Mouse (Mus musculus): ENCODE measurements around the gene Arhgap23.

Arhgap23 gene

DNA sequence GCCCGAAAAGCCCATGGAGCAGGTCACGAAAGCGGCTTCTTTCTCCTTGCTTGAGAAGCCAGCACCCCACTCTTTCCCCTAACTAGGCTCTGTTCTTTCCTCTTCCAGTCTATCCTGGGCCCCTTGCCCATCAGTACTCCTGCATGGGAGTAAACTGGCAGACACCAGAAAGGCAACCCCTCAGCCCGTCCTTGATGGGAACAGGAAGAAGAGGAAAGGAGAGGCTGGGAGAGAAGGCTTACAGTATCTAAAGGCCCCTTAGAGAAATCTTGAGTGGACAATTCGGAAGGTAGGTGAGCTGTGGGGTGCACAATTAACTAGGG lies 119.9 kb downstream of the Arhgap23 start:
- no peak for DNase-seq

DNA sequence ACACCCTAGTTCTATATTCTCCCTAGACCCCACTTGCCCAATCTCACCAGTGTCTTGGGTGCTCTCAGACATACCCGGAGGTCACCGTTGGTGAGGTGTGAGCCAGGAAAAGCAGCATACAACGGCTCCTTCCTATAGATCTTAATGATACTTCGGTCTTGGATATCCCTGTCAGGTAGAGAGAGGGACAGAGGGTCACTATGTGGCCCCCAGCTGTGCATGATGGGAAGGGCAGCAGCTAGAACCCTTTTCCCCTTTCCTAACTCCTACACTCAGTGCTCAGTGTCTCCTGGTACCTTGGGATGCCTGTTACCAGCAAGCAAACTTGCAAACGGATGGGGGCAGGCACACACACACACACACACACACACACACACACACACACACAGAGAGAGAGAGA lies 120.3 kb downstream of the Arhgap23 start:
- no peak for DNase-seq

DNA sequence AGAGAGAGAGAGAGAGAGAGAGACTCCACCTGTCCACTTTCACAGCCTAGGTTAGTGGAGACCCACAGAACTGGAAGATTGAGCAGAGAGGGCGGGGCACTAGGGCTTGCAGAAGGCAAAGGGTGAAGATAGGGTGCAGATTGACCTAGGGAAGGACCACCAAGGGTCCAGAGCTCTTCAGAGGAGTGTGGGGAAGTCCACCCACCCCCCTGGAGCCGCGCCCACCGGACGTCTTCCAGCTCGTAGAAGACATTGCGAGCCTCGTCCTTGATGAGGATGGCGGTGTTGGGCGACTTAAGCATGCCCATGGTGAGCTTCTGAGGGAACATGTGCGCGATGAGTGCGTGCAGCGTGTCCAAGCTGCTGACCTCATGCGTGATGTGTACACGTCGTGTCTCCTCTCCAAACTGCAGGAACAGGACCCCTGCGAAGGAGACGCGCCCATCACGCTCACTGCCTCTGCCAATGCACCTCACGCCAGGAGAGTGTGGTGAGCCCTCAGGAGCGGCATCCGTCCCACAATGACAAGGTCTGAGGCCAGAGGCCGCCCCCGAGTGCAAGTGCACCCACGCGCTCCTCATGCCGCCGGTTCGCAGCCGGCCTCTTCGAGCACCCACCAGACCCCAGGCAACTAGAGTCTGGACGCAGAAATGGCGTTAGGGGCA lies 120.9 kb downstream of the Arhgap23 start:
- peak; percentile 65 for DNase-seq

DNA sequence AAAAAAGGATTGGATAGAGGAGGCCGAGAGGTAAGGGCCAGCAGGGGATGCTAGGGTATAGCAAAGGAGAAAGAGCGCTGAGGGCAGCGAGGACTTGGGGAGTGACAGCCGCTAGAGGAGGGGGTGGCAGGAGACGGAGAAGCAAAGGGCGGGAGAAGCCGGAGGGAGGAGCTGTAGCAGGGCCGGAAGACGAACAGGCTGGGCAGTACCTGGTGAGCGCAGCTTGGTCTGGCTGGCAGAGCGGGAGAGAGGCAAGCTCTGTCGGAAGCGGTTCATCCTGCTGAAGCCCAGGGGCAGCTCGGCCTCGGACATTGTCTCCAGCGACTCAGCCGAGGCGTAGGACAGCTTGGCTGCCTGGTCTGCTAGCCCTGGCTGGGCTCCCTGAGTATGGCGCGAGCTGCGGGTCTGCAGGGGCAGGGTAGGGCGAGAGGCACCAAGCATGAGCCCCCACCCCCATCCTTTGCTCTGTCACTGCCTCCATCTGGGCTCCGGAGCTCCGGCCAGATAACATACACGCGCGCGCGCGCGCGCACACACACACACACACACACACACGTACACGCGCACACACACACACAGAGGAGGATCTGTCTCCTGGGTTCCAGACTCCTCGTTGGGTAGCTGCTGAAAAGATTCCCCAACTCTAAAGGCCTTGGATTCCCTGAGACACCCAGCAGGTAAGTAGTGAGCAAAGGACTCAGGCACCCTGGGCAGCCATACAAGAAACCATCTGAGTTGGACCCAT lies 121.7 kb downstream of the Arhgap23 start:
- peak; percentile 87 for DNase-seq

DNA sequence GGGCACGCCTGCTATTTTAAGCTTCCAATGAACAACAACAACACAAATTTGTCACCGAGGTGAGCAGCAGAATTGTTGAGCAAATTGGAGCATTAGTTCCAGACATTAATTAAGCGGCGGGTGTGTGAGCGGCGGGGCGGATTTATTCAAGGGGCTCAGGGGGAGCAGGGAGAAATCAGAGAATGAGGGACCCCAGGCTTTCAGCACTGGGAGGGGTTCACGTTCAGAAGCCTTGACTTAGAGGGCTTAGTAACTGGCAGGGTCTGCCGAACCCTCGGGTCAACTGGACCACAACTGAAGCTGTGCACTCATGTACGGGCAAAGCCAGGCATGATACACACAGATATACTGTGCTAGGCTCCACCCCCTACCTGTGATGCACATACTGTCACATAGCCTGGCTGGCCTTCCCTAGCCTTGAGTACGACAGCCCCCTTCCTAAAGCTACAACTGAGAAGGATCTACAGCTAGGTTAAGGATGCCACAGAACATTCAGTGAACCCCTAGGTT lies 122.3 kb downstream of the Arhgap23 start:
- no peak for DNase-seq

DNA sequence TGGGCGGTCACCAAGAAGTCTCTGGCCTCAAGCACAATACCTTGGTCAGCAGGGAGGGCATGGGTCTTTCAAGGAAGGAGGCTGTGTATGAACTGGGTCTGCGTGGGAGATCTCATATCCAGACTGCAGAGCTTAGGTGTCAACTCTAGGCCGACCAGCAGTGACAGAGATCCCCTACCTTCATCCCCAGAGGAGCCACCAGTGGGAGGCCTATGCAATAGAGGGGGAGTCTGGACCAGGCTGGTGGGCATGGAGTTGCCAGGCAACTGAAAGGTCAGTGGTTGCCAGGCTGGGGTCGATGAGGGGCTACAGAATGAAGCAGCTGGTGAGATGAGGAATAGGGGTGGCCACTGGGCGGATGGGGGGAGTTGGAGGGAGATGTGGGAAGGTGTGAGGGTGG lies 124.3 kb downstream of the Arhgap23 start:
- DNase-seq, result no peak

DNA sequence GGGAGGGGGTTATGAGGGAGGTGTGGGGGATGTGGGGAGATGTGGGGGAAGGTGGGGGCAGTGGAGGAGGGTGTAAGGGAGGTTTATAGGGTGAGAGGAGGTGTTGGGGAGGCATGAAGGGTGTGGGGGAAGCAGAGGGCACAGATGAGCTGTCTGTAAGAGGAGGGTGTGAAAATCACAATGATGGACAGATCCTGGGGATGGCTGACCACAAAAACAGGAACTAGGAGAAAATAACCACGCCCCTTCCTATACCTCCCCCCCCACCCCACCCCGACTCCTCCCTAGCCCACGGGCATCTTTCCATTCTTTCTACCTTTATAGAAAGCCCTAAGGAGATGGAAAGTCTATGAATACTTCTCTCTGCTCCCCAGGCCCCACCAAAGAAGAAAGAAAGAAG lies 124.8 kb downstream of the Arhgap23 start:
- no peak for DNase-seq

DNA sequence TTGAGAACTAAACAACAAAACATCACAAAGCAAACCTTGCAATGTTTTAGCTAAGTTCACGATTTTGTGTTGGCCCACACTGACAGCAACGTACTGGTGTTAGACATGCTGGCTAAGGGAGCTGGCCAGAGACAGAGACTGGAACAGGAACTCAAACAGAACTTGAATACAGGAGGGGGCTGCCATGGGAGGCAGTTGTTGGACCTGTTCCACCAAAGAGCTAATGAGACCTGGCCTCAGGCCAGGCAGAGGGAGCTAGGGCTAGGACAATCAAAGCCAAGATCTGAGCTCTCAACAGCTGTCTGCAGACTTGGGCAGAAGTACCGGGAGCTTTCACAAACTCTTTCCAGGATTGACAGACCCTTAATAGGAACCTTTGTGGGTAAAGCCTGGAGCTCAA lies 125.3 kb downstream of the Arhgap23 start:
- no peak for DNase-seq

DNA sequence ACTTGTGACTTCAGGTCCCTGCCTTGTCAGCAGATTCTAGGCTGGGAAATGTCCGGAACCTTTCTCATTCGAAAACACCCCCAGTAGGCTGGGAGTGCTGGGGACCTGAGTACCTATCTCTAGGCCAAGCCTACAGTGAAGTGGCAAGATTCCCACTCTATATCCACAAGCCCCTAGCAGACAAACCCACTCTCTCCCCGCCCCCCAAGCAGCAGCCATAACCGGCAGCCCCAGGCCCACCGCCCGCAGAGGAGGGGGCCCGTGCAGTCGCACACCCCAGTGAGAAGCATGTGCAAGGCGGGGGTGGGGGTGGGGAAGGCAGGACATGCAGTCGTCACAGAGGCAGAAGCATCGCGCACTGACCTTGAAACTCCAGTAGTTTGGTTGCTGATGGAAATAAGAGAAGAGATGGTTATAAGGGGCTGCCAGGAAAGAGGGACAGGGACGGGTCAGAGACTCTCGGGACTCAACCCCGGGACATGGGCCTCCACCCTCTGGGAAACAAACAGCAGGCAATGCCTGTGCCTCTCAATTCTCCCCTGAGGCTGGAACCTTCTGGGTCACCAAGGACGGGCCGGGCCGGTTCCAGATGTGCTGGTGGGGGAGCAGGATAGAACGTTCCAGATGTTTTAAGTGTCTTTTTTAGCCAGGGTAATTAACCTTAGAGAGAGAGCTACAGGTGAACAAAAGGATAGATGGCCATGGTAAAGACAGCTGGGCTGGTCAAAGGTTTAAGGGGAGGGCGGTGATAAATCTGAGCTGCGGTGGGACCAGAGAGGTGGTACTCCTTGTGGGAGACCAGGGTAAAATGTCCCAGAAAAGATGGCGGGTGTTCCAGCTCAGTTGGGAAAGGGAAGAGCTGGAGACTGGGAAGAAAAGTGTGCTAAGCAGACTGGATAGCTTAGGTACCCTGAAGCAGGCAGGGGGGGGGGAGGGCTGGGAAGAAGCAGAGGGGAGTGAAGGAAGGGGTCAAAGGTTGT lies 127.1 kb downstream of the Arhgap23 start:
- no peak for DNase-seq

DNA sequence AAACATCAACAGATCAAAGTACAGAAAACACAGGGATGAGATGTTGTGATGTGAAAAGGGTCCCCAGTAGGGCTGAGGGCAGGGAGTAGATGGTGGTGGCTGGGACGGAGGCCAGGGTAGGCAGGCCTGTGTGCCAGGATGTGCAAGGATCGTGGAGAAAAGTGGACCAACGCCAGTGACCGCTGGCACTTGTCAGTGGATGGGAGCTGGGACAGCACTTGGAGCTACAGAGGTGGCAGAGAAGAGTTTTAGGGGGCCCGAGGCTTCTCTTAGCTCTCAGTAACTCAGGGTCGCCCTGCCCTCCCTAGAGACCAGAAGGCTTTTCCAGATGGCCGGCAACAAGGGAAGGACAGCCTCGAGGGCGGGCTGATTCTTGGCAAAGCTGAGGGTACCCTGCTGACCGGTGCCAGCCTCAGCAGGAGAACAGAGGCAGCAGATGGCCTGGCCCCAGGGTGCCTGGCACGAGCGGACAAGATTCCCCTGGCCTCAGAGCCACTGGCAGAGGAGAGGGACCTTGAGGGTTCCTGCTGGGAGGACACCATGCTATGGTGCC lies 127.9 kb downstream of the Arhgap23 start:
- DNase-seq, result peak; percentile 99

DNA sequence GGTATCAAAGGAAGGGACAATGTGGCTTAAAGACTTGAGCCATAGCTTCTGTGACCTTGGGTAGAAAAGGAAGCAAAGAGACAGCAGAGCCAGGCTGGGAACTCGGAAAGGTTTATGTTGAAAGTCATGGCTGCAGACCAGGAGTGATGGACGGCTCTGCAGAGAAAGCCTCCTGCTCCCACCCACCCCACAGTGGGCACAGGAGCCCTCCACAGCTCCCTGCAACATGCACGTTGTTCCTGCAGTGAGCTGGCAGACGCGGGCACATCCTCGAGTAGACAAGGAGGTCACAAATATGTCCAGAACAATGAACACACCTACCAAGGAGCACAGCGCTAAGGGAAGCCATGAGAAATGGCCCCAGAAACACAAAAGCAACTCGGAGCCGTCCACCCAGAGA lies 128.6 kb downstream of the Arhgap23 start:
- no peak for DNase-seq

DNA sequence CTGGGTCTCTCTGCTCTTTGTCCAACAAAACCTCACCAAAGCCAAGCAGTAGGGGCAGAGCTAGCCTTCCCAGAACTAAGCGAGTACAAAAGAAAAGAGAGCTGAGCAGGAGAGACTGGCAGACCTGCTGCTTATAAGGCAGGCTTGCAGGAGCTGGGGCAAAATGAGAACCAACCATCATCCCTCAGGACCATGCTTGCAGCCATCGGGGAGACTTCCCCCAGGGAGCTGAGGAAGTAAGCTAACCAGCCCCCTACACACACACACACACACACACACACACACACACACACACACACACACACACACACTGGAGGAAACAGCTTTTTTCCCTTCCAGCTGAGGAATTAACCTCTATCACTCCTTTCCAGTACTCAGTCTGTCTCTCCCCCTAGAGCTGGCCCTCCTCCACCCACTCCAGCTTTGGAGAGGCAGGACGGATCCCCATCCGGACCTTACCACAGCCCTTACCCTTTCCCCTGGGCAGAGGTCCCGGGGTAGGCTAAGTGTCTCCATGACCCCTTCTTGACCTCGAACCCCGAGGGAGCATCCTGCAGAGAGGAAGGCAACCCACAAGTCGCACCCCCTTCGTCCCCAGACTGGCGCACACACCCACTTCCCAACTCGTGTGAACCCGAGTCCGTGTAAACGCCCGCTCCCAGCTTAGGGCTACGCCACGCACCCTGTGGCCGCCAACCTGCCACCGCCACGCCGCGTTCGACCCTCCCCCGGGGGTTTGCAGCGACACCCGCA lies 130.7 kb downstream of the Arhgap23 start:
- peak; percentile 58 for DNase-seq

DNA sequence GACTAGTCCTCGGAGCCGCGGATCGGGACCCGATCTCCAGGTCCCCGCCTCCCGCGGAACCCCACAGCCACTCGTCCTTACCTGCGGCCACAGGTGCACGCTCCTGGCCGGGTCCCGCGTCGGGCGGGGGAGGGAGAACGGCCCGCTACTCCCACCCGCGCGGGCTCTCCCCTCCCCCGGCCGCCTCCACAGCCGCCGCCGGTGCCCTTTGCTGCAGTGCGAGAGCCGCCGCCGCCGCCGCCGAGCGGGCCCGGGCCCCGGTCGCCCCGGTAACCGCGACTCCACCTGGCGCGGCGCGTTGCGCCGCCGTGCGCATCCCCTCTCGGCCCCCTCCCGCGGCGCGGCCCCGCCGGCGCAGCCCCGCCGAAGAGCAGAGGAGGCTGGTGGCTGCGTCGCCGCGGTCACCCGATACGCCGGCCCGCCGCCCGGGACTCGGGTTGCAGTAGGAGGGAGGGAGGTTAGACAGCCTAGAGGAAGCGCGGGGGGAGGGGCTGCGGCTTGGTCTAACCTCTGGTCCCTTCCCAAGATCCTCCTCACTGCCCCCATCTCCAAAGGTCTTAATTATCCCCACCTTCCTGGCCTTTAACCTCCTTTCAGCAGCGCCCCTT lies 131.6 kb downstream of the Arhgap23 start:
- peak; percentile 72 for DNase-seq

DNA sequence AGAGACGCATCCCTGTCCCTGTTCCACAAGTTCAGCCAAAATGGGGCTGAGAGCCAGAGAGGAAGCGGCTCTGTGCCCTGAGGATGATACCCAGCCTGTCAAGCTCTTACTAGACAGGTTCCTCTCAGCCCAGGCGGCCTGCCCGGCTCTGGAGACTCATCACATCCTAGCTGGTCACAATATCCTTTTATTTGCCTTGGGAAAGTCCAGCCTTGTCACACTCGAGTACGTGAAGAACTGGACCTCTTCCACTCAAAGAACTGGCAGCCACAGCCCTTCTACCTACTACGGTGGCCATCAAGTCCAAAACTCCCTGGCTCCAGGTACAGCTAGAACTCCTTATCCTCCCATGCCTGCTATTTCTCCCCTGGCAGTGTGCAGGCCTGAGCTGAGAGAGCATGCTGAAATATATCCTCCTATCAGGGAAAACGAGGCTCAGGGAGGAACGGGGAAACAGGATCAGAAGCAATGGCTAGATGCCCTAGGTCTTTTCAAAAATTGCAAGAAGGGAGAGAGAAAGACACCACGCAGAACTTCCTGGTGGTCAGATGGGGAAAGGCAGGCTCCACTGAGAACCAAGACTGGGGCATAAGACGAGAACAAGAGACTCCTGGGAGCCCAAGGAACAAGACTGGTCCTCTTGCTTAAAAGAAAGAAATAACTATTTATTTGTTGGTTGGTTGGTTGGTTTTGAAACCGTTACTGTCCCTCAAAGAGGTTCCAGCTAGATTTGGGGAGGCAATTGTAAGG lies 132.8 kb downstream of the Arhgap23 start:
- DNase-seq, result peak; percentile 65

DNA sequence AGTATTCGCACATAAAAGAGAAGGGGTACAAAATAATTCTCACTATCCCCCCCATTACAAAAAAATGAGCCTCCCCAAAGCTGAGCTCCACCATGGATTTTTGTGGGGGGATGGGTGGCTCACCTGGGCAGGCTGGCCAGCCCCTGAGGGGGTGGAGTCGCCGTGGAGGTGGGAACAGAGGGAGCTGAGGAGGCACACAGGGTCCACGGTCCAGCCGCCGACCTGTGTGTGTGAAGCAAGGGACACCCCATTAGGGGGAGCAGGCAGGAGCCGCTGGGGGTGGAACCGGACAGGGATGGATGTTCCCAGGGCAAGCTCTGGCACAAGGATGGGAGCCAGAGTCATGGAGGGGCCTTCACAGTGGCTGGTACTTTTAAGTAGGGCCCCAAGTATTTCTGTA lies 133.4 kb downstream of the Arhgap23 start:
- no peak for DNase-seq
